23 mouse cellular contexts compared by ENCODE assay signal in genomic region chr12:71361616-71362015, GRCm38 (mm10). TPM values are rescaled to one million over a fixed set of nuclear protein-coding genes. Genes with fewer than 3 reads are reported as not detected.
DNase-seq lines count a peak whose midpoint lies in the region; ATAC-seq and TF ChIP-seq lines count a peak whose summit lies in the region.
"Had no signal": no experiment of that assay in that cellular context is flagged by ENCODE, and none has a peak within 500 bp of the region (broad histone marks: within the 10 kb centered on the region; RNA-seq: fewer than 3 reads in every experiment).

No protein-coding gene starts in this region.

- no peak for TF ChIP-seq CTCF in CH12.LX (conservative IDR thresholded peaks at IDR 0.05 in 1 of 2, IDR thresholded peaks at IDR 0.05 in 1 of 2; ENCODE audit: low read depth in 2 of 2, low read length in 2 of 2)
- no peak for TF ChIP-seq CTCF in MEL (IDR thresholded peaks at IDR 0.05 in 2 of 3, conservative IDR thresholded peaks at IDR 0.05 in 1 of 3; ENCODE audit: control insufficient read depth in 1 of 3, insufficient read depth in 1 of 3, low read depth in 2 of 3, low read length in 3 of 3, poor library complexity in 1 of 3, severe bottlenecking in 1 of 3)

- no peak for TF ChIP-seq POLR2A in CH12.LX (IDR thresholded peaks at IDR 0.05; ENCODE audit: low read depth, low read length)
- no peak for TF ChIP-seq POLR2A in MEL (IDR thresholded peaks at IDR 0.05; ENCODE audit: control insufficient read depth in 1 of 2, insufficient read depth in 1 of 2, low read depth in 1 of 2, low read length in 2 of 2, poor library complexity in 1 of 2)

- no peaks in the 10 kb centered on the region for H3K9me3 ChIP-seq in heart, embryonic 11.5 days (replicated peaks; ENCODE audit: control insufficient read depth, low read length)
- H3K9me3 ChIP-seq in CH12.LX (replicated peaks; ENCODE audit: low read length): no peaks in the 10 kb centered on the region
- no peaks in the 10 kb centered on the region for H3K9me3 ChIP-seq in MEL (replicated peaks; ENCODE audit: insufficient read depth, low read length)
- no peaks in the 10 kb centered on the region for H3K9me3 ChIP-seq in stomach, embryonic 14.5 days (ENCODE audit: control insufficient read depth, low read depth, low read length)
- H3K9me3 ChIP-seq: heart, embryonic 15.5 days; lung, embryonic 15.5 days had no signal

- no peaks in the 10 kb centered on the region for H3K27me3 ChIP-seq in heart, embryonic 11.5 days (ENCODE audit: control insufficient read depth, insufficient read depth, low read length)
- no peaks in the 10 kb centered on the region for H3K27me3 ChIP-seq in CH12.LX (replicated peaks)
- H3K27me3 ChIP-seq in MEL (ENCODE audit: control insufficient read depth in 1 of 2, insufficient read depth in 2 of 2, low read length in 2 of 2): no peaks in the 10 kb centered on the region
- H3K27me3 ChIP-seq in stomach, embryonic 14.5 days (ENCODE audit: control insufficient read depth, insufficient read depth, low read length): no peaks in the 10 kb centered on the region
- H3K27me3 ChIP-seq: heart, embryonic 15.5 days; lung, embryonic 15.5 days had no signal

- no peak overlapping the region for H3K4me2 ChIP-seq in heart, embryonic 11.5 days
- H3K4me2 ChIP-seq in CH12.LX (ENCODE audit: insufficient read depth, low read depth, poor library complexity, severe bottlenecking): no peak overlapping the region
- no peak overlapping the region for H3K4me2 ChIP-seq in stomach, embryonic 14.5 days (replicated peaks; ENCODE audit: low read depth, low read length)
- H3K4me2 ChIP-seq: heart, embryonic 15.5 days; hindbrain, embryonic 14.5 days; lung, embryonic 15.5 days had no signal

- TF ChIP-seq RAD21 in CH12.LX (IDR thresholded peaks at IDR 0.05; ENCODE audit: low read depth, low read length) (no peak), MEL (IDR thresholded peaks at IDR 0.05; ENCODE audit: low read depth, low read length) (no peak)

- H3K4me1 ChIP-seq in heart, embryonic 11.5 days (ENCODE audit: control insufficient read depth, insufficient read depth, low read length): peaks cover 8% of the 10 kb centered on the region; the same call in 1 of the 2 replicates
- H3K4me1 ChIP-seq in CH12.LX (ENCODE audit: control insufficient read depth in 1 of 2, insufficient read depth in 2 of 2) (peaks cover 0 to 9% of the 10 kb centered on the region in 2 experiments; a peak in 2 of 4 replicates), MEL (ENCODE audit: control insufficient read depth in 1 of 2, insufficient read depth in 2 of 2, low read length in 2 of 2) (no peaks in the 10 kb centered on the region)
- no peaks in the 10 kb centered on the region for H3K4me1 ChIP-seq in stomach, embryonic 14.5 days (ENCODE audit: control insufficient read depth, insufficient read depth, low read length)
- H3K4me1 ChIP-seq: lung, embryonic 15.5 days had no signal

- no peak overlapping the region for H3K9ac ChIP-seq in heart, embryonic 11.5 days (ENCODE audit: low read depth, low read length)
- H3K9ac ChIP-seq in CH12.LX (ENCODE audit: insufficient read depth, low read depth): no peak overlapping the region
- no peak overlapping the region for H3K9ac ChIP-seq in MEL (ENCODE audit: control insufficient read depth, low read depth, low read length, poor library complexity, severe bottlenecking)
- H3K9ac ChIP-seq in stomach, embryonic 14.5 days (replicated peaks; ENCODE audit: low read depth, low read length): no peak overlapping the region
- H3K9ac ChIP-seq: forebrain, postnatal 0 days; heart, embryonic 15.5 days; hindbrain, embryonic 14.5 days; liver, embryonic 14.5 days; lung, embryonic 15.5 days had no signal

- TF ChIP-seq EP300 in CH12.LX (IDR thresholded peaks at IDR 0.05; ENCODE audit: low read length): no peak
- no peak for TF ChIP-seq EP300 in MEL (IDR thresholded peaks at IDR 0.05; ENCODE audit: low read depth in 1 of 2, low read length in 2 of 2)

- dilution Hi-C loops in CH12.LX (cut with MboI; ENCODE audit: extremely low pct_ligation_motif_present, extremely low pct_unique_long_range_greater_than_20kb, low sequenced_read_pairs): no loop called here

- ATAC-seq in heart, embryonic 11.5 days (replicated peaks; ENCODE audit: insufficient number of reproducible peaks, low FRiP score, low TSS enrichment): no peak
- 0 out of 2 replicates have a peak, but pooled peaks have one; percentile 28 for ATAC-seq in stomach, embryonic 14.5 days (ENCODE audit: insufficient number of reproducible peaks, insufficient read depth, low FRiP score, low read depth)
- ATAC-seq: forebrain, postnatal 0 days; inflammation-experienced regulatory T-cells, adult 6 months had no signal

- H3K79me2 ChIP-seq in CH12.LX (replicated peaks; ENCODE audit: control insufficient read depth, extremely low read depth, insufficient read depth, poor library complexity, severe bottlenecking) (no peaks in the 10 kb centered on the region), MEL (ENCODE audit: control insufficient read depth, insufficient read depth, low read length, poor library complexity) (no peaks in the 10 kb centered on the region)

- H3K27ac ChIP-seq in heart, embryonic 11.5 days (ENCODE audit: low read depth, low read length): no peak overlapping the region
- H3K27ac ChIP-seq in CH12.LX (ENCODE audit: insufficient read depth, low read depth): no peak overlapping the region
- no peak overlapping the region for H3K27ac ChIP-seq in MEL (ENCODE audit: control insufficient read depth, low read depth, low read length)
- H3K27ac ChIP-seq in stomach, embryonic 14.5 days (ENCODE audit: low read length): no peak overlapping the region
- H3K27ac ChIP-seq: heart, adult 2 months; heart, embryonic 15.5 days; hindbrain, embryonic 14.5 days; liver, embryonic 14.5 days; lung, embryonic 15.5 days; macrophage had no signal

- WGBS in heart, embryonic 11.5 days (ENCODE audit: insufficient replicate concordance): 85% methylated on average over 7 of the region's 7 CpGs
- 92% methylated on average over 7 of the region's 7 CpGs for WGBS in stomach, embryonic 14.5 days

- DNase-seq in heart, adult 11 months: peak; percentile 81
- DNase-seq in CH12.LX (ENCODE audit: extremely low read depth) (peak; percentile 69), MEL (ENCODE audit: low read depth, low spot score) (peak; percentile 23)
- no peak for DNase-seq in cerebellum, adult 9-11 months
- no peak for DNase-seq in neural tube, embryonic 10.5 days (ENCODE audit: extremely low spot score, low spot score)
- no peak for DNase-seq in adrenal gland, postnatal 25 days
- DNase-seq: cerebellum, adult 11-12 months; cerebellum, postnatal 14 days; forebrain, postnatal 0 days; gastrocnemius, postnatal 14 days; heart, adult 2 months; heart, postnatal 36 days; kidney, adult 8-10 months; kidney, postnatal 10 days had no signal

- in situ Hi-C loops in CH12.LX (cut with MboI; ENCODE audit: low pct_ligation_motif_present, low pct_unique_long_range_greater_than_20kb, low sequenced_read_pairs): no loop called here

- H3K4me3 ChIP-seq in heart, embryonic 11.5 days (ENCODE audit: low read depth, low read length): no peak overlapping the region
- H3K4me3 ChIP-seq in CH12.LX (replicated peaks in 1 of 3; ENCODE audit: low read depth in 2 of 3, low read length in 2 of 3, poor library complexity in 1 of 3) (peak overlapping the region in 1 of 3 experiments; percentile 26), MEL (ENCODE audit: control insufficient read depth in 1 of 2, insufficient read depth in 1 of 2, low read depth in 2 of 2, low read length in 2 of 2) (no peak overlapping the region)
- H3K4me3 ChIP-seq in stomach, embryonic 14.5 days (ENCODE audit: low read depth, low read length): no peak overlapping the region
- H3K4me3 ChIP-seq: heart, adult 2 months; heart, embryonic 15.5 days; lung, embryonic 15.5 days had no signal

- no peaks in the 10 kb centered on the region for H3K36me3 ChIP-seq in heart, embryonic 11.5 days (ENCODE audit: control insufficient read depth, insufficient read depth, low read length)
- H3K36me3 ChIP-seq in CH12.LX (replicated peaks in 1 of 2; ENCODE audit: control insufficient read depth in 1 of 2, insufficient read depth in 1 of 2, low read length in 1 of 2) (no peaks in the 10 kb centered on the region), MEL (ENCODE audit: control insufficient read depth in 1 of 2, insufficient read depth in 2 of 2, low read length in 2 of 2) (no peaks in the 10 kb centered on the region)
- no peaks in the 10 kb centered on the region for H3K36me3 ChIP-seq in stomach, embryonic 14.5 days (ENCODE audit: control insufficient read depth, insufficient read depth, low read length)
- H3K36me3 ChIP-seq: heart, embryonic 15.5 days; lung, embryonic 15.5 days had no signal

TF ChIP-seq in CH12.LX, 34 proteins besides CTCF, POLR2A, EP300 and RAD21 (continues in another document):
- TF ChIP-seq PAX5 (IDR thresholded peaks at IDR 0.05; ENCODE audit: low read length) (no peak), KAT2A (IDR thresholded peaks at IDR 0.05; ENCODE audit: insufficient replicate concordance, low read length) (no peak), MXI1 (IDR thresholded peaks at IDR 0.05; ENCODE audit: low read depth, low read length) (no peak), MAZ (IDR thresholded peaks at IDR 0.05; ENCODE audit: low read depth, low read length) (no peak), USF1 (IDR thresholded peaks at IDR 0.05; ENCODE audit: low read depth, low read length) (no peak), CHD1 (IDR thresholded peaks at IDR 0.05; ENCODE audit: low read depth, low read length) (no peak), JUND (conservative IDR thresholded peaks at IDR 0.05; ENCODE audit: low read depth, low read length) (no peak)

TF ChIP-seq in MEL, 35 proteins besides CTCF, POLR2A, EP300 and RAD21:
- TF ChIP-seq KAT2A (conservative IDR thresholded peaks at IDR 0.05; ENCODE audit: low read depth, low read length) (no peak), MXI1 (IDR thresholded peaks at IDR 0.05; ENCODE audit: low read depth, low read length) (no peak), USF2 (IDR thresholded peaks at IDR 0.05; ENCODE audit: borderline replicate concordance in 1 of 2, insufficient read depth in 1 of 2, low read depth in 1 of 2, low read length in 2 of 2) (no peak), MYB (IDR thresholded peaks at IDR 0.05; ENCODE audit: low read depth, low read length) (no peak)

RNA-seq across cellular contexts. Expression of gene Dact1, which starts 51.9 kb away (rescaled TPM):
- polyA plus RNA-seq in heart, embryonic 11.5 days (2014; fragmentation: Nextera tagmentation; extraction: Ambion mirVana): 10.7 and 11.1 TPM in 2 replicates
- 2.3 and 4.6 TPM in 2 replicates for total RNA-seq in CH12.LX (2012; rRNA removed)
- 2.5 and 2.7 TPM in 2 replicates for total RNA-seq in CH12.LX (2014; rRNA removed)
- polyA plus RNA-seq in CH12.LX (2012; ENCODE audit: insufficient read length, low read depth): 3.3 and 3.7 TPM in 2 replicates
- total RNA-seq in MEL (2012; rRNA removed): 0.07 TPM in 1 of 2 replicates, not detected in the other
- under 1 TPM in 1 of 2 experiments, not detected in 1; 0.06 TPM for polyA plus RNA-seq in MEL (2012; ENCODE audit: insufficient read depth in 1 of 2, insufficient read length in 2 of 2, low read depth in 1 of 2, low replicate concordance in 2 of 2, missing spikeins in 1 of 2)
- 17.9 and 18.9 TPM in 2 replicates for polyA plus RNA-seq in stomach, embryonic 14.5 days (2014; fragmentation: Nextera tagmentation; extraction: Ambion mirVana)
- 17.8 and 20.4 TPM in 2 replicates for total RNA-seq in adrenal gland, postnatal 25 days (2021)
- total RNA-seq: neutrophil, adult 5-6 weeks had no signal
- polyA plus RNA-seq: inflammation-experienced regulatory T-cells, adult 6 months; macrophage had no signal

Comparison
In these comparisons a context has a peak if more than half of its experiments do, and no peak if none do; other contexts are left out.
1. DNase-seq: peak in heart, adult 11 months (single experiment), CH12.LX (single experiment) and MEL (single experiment); none in cerebellum, adult 9-11 months (single experiment), neural tube, embryonic 10.5 days (single experiment) and adrenal gland, postnatal 25 days (single experiment).